Mouse (Mus musculus): Measurements from ENCODE around the gene Pigb. TPM values are rescaled to one million over a fixed set of nuclear protein-coding genes. Genes with fewer than 3 reads are reported as not detected.

The Pigb gene
- polyA plus RNA-seq, 1 experiment from 2014 or later = 14.0 TPM

- Histone ChIP-seq H3K4me1 (peaks cover 17% of the 10 kb centered on the region), H3K9me3 (replicated peaks) (no peaks in the 10 kb centered on the region), H3K9ac (peak within 1 kb of the TSS; percentile 83), H3K27me3 (no peaks in the 10 kb centered on the region), H3K36me3 (no peaks in the 10 kb centered on the region), H3K4me3 (peak within 1 kb of the TSS; percentile 87), H3K4me2 (replicated peaks) (peak within 1 kb of the TSS; percentile 87), H3K27ac (peak within 1 kb of the TSS; percentile 88)
- under 1% methylated on average over 88 of the region's 88 CpGs for WGBS
- ATAC-seq (ENCODE audit: low FRiP score) = peak; percentile 99
Measured at GRCm38 (mm10) chr9:72985250-72986220, 54.6 kb downstream of the Pigb start, which contains the start of the genes Ccpg1os and Ccpg1. TSS of gene Ccpg1os (minus strand) at chr9:72985382. TSS of gene Ccpg1 (plus strand) at chr9:72985429.

- Histone ChIP-seq H3K9ac (no peak overlapping the region), H3K4me1 (peaks cover 17% of the 10 kb centered on the region), H3K4me3 (no peak overlapping the region), H3K27me3 (no peaks in the 10 kb centered on the region), H3K36me3 (no peaks in the 10 kb centered on the region), H3K27ac (no peak overlapping the region), H3K9me3 (replicated peaks) (no peaks in the 10 kb centered on the region), H3K4me2 (replicated peaks) (no peak overlapping the region)
- WGBS = 78% methylated on average over 2 of the region's 2 CpGs
- no peak for ATAC-seq (ENCODE audit: low FRiP score)
Measured at GRCm38 (mm10) chr9:72983066-72983465, 57.1 kb downstream of the Pigb start.

- no peaks in the 10 kb centered on the region for H3K27me3 ChIP-seq
- no peak for ATAC-seq (ENCODE audit: low FRiP score)
- no peak overlapping the region for H3K4me2 ChIP-seq (replicated peaks)
- no peak overlapping the region for H3K4me3 ChIP-seq
- no peaks in the 10 kb centered on the region for H3K4me1 ChIP-seq
- H3K36me3 ChIP-seq = no peaks in the 10 kb centered on the region
- H3K9me3 ChIP-seq (replicated peaks) = no peaks in the 10 kb centered on the region
- H3K9ac ChIP-seq = no peak overlapping the region
- WGBS = 90% methylated on average over 1 of the region's 1 CpGs
- no peak overlapping the region for H3K27ac ChIP-seq
Measured at GRCm38 (mm10) chr9:72975242-72975641, 64.9 kb downstream of the Pigb start.

- Histone ChIP-seq H3K27ac (no peak overlapping the region), H3K27me3 (no peaks in the 10 kb centered on the region), H3K4me1 (no peaks in the 10 kb centered on the region), H3K9me3 (replicated peaks) (no peaks in the 10 kb centered on the region), H3K4me2 (replicated peaks) (no peak overlapping the region), H3K4me3 (no peak overlapping the region), H3K36me3 (no peaks in the 10 kb centered on the region), H3K9ac (no peak overlapping the region)
- WGBS = 87% methylated on average over 5 of the region's 5 CpGs
- no peak for ATAC-seq (ENCODE audit: low FRiP score)
Measured at GRCm38 (mm10) chr9:72974734-72975133, 65.4 kb downstream of the Pigb start.

GRCm38 (mm10) chr9:72972984-72973383 lies 67.2 kb downstream of the Pigb start:
- no peak for ATAC-seq (ENCODE audit: low FRiP score)
- no peak overlapping the region for H3K4me3 ChIP-seq
- no peaks in the 10 kb centered on the region for H3K36me3 ChIP-seq
- no peaks in the 10 kb centered on the region for H3K27me3 ChIP-seq
- no peaks in the 10 kb centered on the region for H3K9me3 ChIP-seq (replicated peaks)
- H3K9ac ChIP-seq = no peak overlapping the region
- H3K4me2 ChIP-seq (replicated peaks) = no peak overlapping the region
- no peak overlapping the region for H3K27ac ChIP-seq
- H3K4me1 ChIP-seq = no peaks in the 10 kb centered on the region

GRCm38 (mm10) chr9:72972435-72972834 lies 67.7 kb downstream of the Pigb start:
- 85% methylated on average over 5 of the region's 5 CpGs for WGBS

GRCm38 (mm10) chr9:72969874-72970273 lies 70.3 kb downstream of the Pigb start:
- 73% methylated on average over 7 of the region's 7 CpGs for WGBS
- H3K4me2 ChIP-seq (replicated peaks) = no peak overlapping the region
- H3K9me3 ChIP-seq (replicated peaks) = no peaks in the 10 kb centered on the region
- no peak overlapping the region for H3K9ac ChIP-seq
- H3K27me3 ChIP-seq = no peaks in the 10 kb centered on the region
- H3K36me3 ChIP-seq = no peaks in the 10 kb centered on the region
- no peaks in the 10 kb centered on the region for H3K4me1 ChIP-seq
- ATAC-seq (ENCODE audit: low FRiP score) = no peak
- H3K27ac ChIP-seq = no peak overlapping the region
- H3K4me3 ChIP-seq = no peak overlapping the region

More at GRCm38 (mm10) chr9:72972435-72972834, 67.7 kb downstream of the Pigb start:
- Histone ChIP-seq H3K36me3 (no peaks in the 10 kb centered on the region), H3K4me2 (replicated peaks) (no peak overlapping the region), H3K27me3 (no peaks in the 10 kb centered on the region), H3K4me1 (no peaks in the 10 kb centered on the region), H3K4me3 (no peak overlapping the region), H3K9me3 (replicated peaks) (no peaks in the 10 kb centered on the region), H3K9ac (no peak overlapping the region), H3K27ac (no peak overlapping the region)
- ATAC-seq (ENCODE audit: low FRiP score) = no peak

- H3K36me3 ChIP-seq = no peaks in the 10 kb centered on the region
- H3K9me3 ChIP-seq (replicated peaks) = no peaks in the 10 kb centered on the region
- H3K4me1 ChIP-seq = no peaks in the 10 kb centered on the region
- no peaks in the 10 kb centered on the region for H3K27me3 ChIP-seq
- no peak overlapping the region for H3K4me2 ChIP-seq (replicated peaks)
- no peak overlapping the region for H3K27ac ChIP-seq
- 0 out of 2 replicates have a peak, but pooled peaks have one; percentile 11 for ATAC-seq (ENCODE audit: low FRiP score)
- no peak overlapping the region for H3K4me3 ChIP-seq
- WGBS = 37% methylated on average over 11 of the region's 11 CpGs
- H3K9ac ChIP-seq = no peak overlapping the region
Measured at GRCm38 (mm10) chr9:72968349-72969061, 71.7 kb downstream of the Pigb start.

GRCm38 (mm10) chr9:72961959-72962358 lies 78.2 kb downstream of the Pigb start:
- Histone ChIP-seq H3K27ac (no peak overlapping the region), H3K4me1 (peaks cover 9% of the 10 kb centered on the region), H3K36me3 (no peaks in the 10 kb centered on the region), H3K27me3 (no peaks in the 10 kb centered on the region), H3K4me3 (no peak overlapping the region), H3K9me3 (replicated peaks) (no peaks in the 10 kb centered on the region), H3K4me2 (replicated peaks) (no peak overlapping the region), H3K9ac (no peak overlapping the region)
- 85% methylated on average over 15 of the region's 15 CpGs for WGBS
- no peak for ATAC-seq (ENCODE audit: low FRiP score)

- Histone ChIP-seq H3K4me1 (peaks cover 9% of the 10 kb centered on the region), H3K4me2 (replicated peaks) (no peak overlapping the region), H3K4me3 (no peak overlapping the region), H3K9ac (no peak overlapping the region), H3K9me3 (replicated peaks) (no peaks in the 10 kb centered on the region), H3K36me3 (no peaks in the 10 kb centered on the region), H3K27me3 (no peaks in the 10 kb centered on the region), H3K27ac (no peak overlapping the region)
- 75% methylated on average over 8 of the region's 8 CpGs for WGBS
- ATAC-seq (ENCODE audit: low FRiP score) = no peak
Measured at GRCm38 (mm10) chr9:72961346-72961745, 78.8 kb downstream of the Pigb start.

- Histone ChIP-seq H3K4me2 (replicated peaks) (peak within 1 kb of the TSS; percentile 69), H3K4me1 (peaks cover 9% of the 10 kb centered on the region), H3K36me3 (no peaks in the 10 kb centered on the region), H3K4me3 (peak within 1 kb of the TSS; percentile 60), H3K9ac (peak within 1 kb of the TSS; percentile 66), H3K27me3 (no peaks in the 10 kb centered on the region), H3K27ac (peak within 1 kb of the TSS; percentile 44; the same call in 1 of the 2 replicates), H3K9me3 (replicated peaks) (no peaks in the 10 kb centered on the region)
- peak; percentile 94 for ATAC-seq (ENCODE audit: low FRiP score)
- WGBS = 2% methylated on average over 43 of the region's 43 CpGs
Measured at GRCm38 (mm10) chr9:72958521-72959450, 81.4 kb downstream of the Pigb start, which contains the start of the genes Dyx1c1 and Gm44503. TSS of gene Dyx1c1 (plus strand) at chr9:72958785. TSS of gene Gm44503 (plus strand) at chr9:72958852.
